Comparison of ENCODE assay signal across 26 mouse cellular contexts in the genomic region with DNA sequence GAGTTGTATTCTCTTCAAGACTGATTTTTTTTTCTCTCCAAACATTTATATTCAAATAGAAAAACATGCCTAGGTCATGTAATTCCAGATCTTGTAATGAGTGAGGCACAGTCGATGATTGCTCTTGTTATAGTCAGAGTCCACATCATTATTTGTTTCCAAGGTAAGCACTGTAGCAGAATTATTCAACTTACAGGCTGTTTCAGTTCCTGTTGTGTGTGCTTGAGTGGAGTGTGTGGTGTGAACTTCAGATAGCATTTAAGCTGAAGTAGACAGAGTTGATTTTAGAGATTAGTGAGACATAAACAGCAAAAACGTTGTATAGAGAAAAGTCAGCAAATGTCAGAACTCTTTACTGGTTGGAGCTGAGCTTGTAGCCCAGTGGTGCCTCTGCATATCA.
"Had no signal": no experiment of that assay in that cellular context is flagged by ENCODE, and none has a peak within 500 bp of the region (broad histone marks: within the 10 kb centered on the region; RNA-seq: fewer than 3 reads in every experiment).

No protein-coding gene starts in this region.

- ATAC-seq: hindbrain, postnatal 0 days; inflammation-experienced regulatory T-cells, adult 6 months; intestine, embryonic 15.5 days; intestine, postnatal 0 days; liver, embryonic 12.5 days had no signal

- H3K4me2 ChIP-seq: heart, embryonic 11.5 days; heart, embryonic 13.5 days; heart, embryonic 15.5 days; hindbrain, embryonic 13.5 days; hindbrain, embryonic 15.5 days; intestine, embryonic 15.5 days; limb, embryonic 13.5 days; limb, embryonic 15.5 days; liver, embryonic 12.5 days had no signal

- H3K9ac ChIP-seq: heart, embryonic 13.5 days; heart, embryonic 15.5 days; hindbrain, embryonic 13.5 days; hindbrain, embryonic 15.5 days; intestine, embryonic 15.5 days; limb, embryonic 13.5 days; limb, embryonic 15.5 days; liver, embryonic 12.5 days; liver, embryonic 14.5 days had no signal

- H3K27ac ChIP-seq: heart, adult 2 months; heart, embryonic 13.5 days; heart, embryonic 15.5 days; hindbrain, embryonic 13.5 days; hindbrain, embryonic 15.5 days; hindbrain, postnatal 0 days; intestine, embryonic 15.5 days; limb, embryonic 13.5 days; limb, embryonic 15.5 days; liver, embryonic 12.5 days; liver, embryonic 14.5 days had no signal

- H3K36me3 ChIP-seq: heart, embryonic 15.5 days; hindbrain, embryonic 13.5 days; hindbrain, embryonic 15.5 days; intestine, embryonic 15.5 days; limb, embryonic 13.5 days had no signal

- H3K27me3 ChIP-seq: heart, embryonic 13.5 days; heart, embryonic 15.5 days; hindbrain, embryonic 13.5 days; hindbrain, embryonic 15.5 days; intestine, embryonic 15.5 days; limb, embryonic 13.5 days; limb, embryonic 15.5 days; liver, embryonic 12.5 days had no signal

- H3K9me3 ChIP-seq: heart, embryonic 13.5 days; heart, embryonic 15.5 days; hindbrain, embryonic 13.5 days; hindbrain, embryonic 15.5 days; intestine, embryonic 15.5 days; limb, embryonic 13.5 days; limb, embryonic 15.5 days; liver, embryonic 12.5 days had no signal

- H3K4me3 ChIP-seq: heart, adult 2 months; heart, embryonic 13.5 days; heart, embryonic 15.5 days; hindbrain, embryonic 13.5 days; hindbrain, embryonic 15.5 days; intestine, embryonic 15.5 days; limb, embryonic 13.5 days; limb, embryonic 15.5 days; liver, embryonic 12.5 days had no signal

- DNase-seq: gastrocnemius, postnatal 14 days; gastrocnemius, postnatal 36 days; heart, adult 11 months; heart, adult 2 months; heart, postnatal 14 days; heart, postnatal 36 days; kidney, adult 18-20 months; kidney, adult 8-10 months; kidney, postnatal 10 days; kidney, postnatal 25 days; layer of hippocampus, adult 9-11 months; layer of hippocampus, postnatal 36 days; left cerebral cortex, postnatal 4 days had no signal

- H3K4me1 ChIP-seq: heart, embryonic 13.5 days; heart, embryonic 15.5 days; hindbrain, embryonic 13.5 days; hindbrain, embryonic 15.5 days; intestine, embryonic 15.5 days; limb, embryonic 13.5 days; limb, embryonic 15.5 days had no signal
